Mouse (Mus musculus) heart, adult 2 months (tissue): Measurements from ENCODE around the gene Sp3. TPM values are rescaled to one million over a fixed set of nuclear protein-coding genes. Genes with fewer than 3 reads are reported as not detected.

Experiments used
- DNase-seq, 2 experiments: peaks; one replicate each; pipeline ENCODE4 v3.0.0; 2021
- H3K27ac ChIP-seq: fragments of 200-600 bp; 2 replicates; pipeline ENCODE4 v1.8.1; 2022
- H3K27me3 ChIP-seq: fragments of 200-500 bp; 2 replicates; pipeline ENCODE4 v1.6.1; 2012; ENCODE audit warnings: mild to moderate bottlenecking, low read length, inconsistent platforms, mixed read lengths; ENCODE audit not compliant: control insufficient read depth, insufficient read depth
- H3K36me3 ChIP-seq: fragments of 200-500 bp; 2 replicates; pipeline ENCODE4 v1.6.1; 2012; ENCODE audit warnings: low read length, inconsistent platforms; ENCODE audit not compliant: control insufficient read depth, insufficient read depth
- H3K4me1 ChIP-seq: fragments of 200-500 bp; 2 replicates; pipeline ENCODE4 v1.6.1; 2011; ENCODE audit warnings: low read length; ENCODE audit not compliant: control insufficient read depth, insufficient read depth
- H3K4me3 ChIP-seq: fragments of 200-600 bp; 2 replicates; pipeline ENCODE4 v1.8.1; 2022
- H3K79me2 ChIP-seq: fragments of 200-500 bp; replicated peaks from 2 replicates; pipeline ENCODE4 v1.6.1; 2012; ENCODE audit warnings: mild to moderate bottlenecking, inconsistent platforms, low read length, moderate library complexity, mixed read lengths; ENCODE audit not compliant: control insufficient read depth, insufficient read depth
- H3K9ac ChIP-seq: fragments of 200-500 bp; 2 replicates; pipeline ENCODE4 v1.6.1; 2012; ENCODE audit warnings: low read depth, mild to moderate bottlenecking, control low read depth, inconsistent platforms, low read length, mixed read lengths
- CTCF ChIP-seq: fragments of 200-600 bp; IDR thresholded peaks from 2 replicates; pipeline ENCODE4 v1.8.1; 2022; ENCODE audit warnings: antibody characterized with exemption, mild to moderate bottlenecking, moderate library complexity
- EP300 ChIP-seq: fragments of 200-500 bp; IDR thresholded peaks from 2 replicates; pipeline ENCODE4 v1.6.1; 2011; ENCODE audit warnings: low read depth, low read length, control low read depth; ENCODE audit not compliant: insufficient read depth
- POLR2A ChIP-seq: fragments of 200-500 bp; IDR thresholded peaks from 2 replicates; pipeline ENCODE4 v1.6.1; 2011; ENCODE audit warnings: mild to moderate bottlenecking, low read depth, low read length, control low read depth; ENCODE audit not compliant: insufficient read depth
- WGBS: fragments of 180-500 bp; shearing (Covaris S2); methylation state at CpG from one replicate; pipeline ENCODE4 v1.1.7; 2018; 5-methylcytosine and 5-hydroxymethylcytosine counted together
- intact Hi-C: fragments of 180-260 bp; cut with DNase I; formaldehyde crosslinking; loops from one replicate; pipeline ENCODE4 v1.15.1; 2025
- polyA plus RNA-seq: library from polyadenylated mRNA; depleted of rRNA; stranded (reverse); fragments of >200 nt; gene quantifications from 2 replicates; pipeline ENCODE4 v1.2.3, GENCODE M21; 2012
- total RNA-seq, 2 experiments: library from RNA; stranded (reverse); gene quantifications; 2 replicates each; pipeline ENCODE4 v1.2.3; 2021

Sp3 gene
- total and polyA plus RNA-seq, 3 experiments = 11.1 to 33.6 (median 29.6) TPM

DNA sequence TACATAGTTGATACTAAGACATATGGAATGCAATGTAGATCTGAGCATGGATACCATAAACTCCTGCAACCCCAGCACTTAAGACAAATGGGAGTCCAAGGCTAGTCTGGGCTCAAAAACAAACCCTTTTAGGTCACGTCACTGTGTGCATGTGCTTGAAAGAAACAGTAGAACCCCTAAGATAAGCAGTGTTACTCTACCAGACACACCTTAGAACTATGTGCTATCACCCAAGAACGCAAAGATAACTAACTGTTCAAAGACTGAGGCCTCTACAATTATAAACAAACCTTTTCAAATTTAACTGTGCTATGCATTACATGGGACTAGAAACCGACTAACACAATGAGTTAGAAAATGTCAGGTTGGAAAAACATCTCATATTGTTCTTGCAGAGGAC is 27.3 kb downstream of the Sp3 start:
- Histone ChIP-seq H3K36me3 (peaks cover 12% of the 10 kb centered on the region), H3K27ac (no peak overlapping the region), H3K4me1 (no peaks in the 10 kb centered on the region; the same call in 1 of the 2 replicates), H3K27me3 (no peaks in the 10 kb centered on the region), H3K4me3 (no peak overlapping the region), H3K9ac (no peak overlapping the region), H3K79me2 (peaks cover 12% of the 10 kb centered on the region)
- TF ChIP-seq CTCF = no peak
- TF ChIP-seq EP300 = no peak
- TF ChIP-seq POLR2A = no peak
- DNase-seq = no peak
- 84% methylated on average over 3 of the region's 3 CpGs for WGBS
- intact Hi-C loops = no loop called here

DNA sequence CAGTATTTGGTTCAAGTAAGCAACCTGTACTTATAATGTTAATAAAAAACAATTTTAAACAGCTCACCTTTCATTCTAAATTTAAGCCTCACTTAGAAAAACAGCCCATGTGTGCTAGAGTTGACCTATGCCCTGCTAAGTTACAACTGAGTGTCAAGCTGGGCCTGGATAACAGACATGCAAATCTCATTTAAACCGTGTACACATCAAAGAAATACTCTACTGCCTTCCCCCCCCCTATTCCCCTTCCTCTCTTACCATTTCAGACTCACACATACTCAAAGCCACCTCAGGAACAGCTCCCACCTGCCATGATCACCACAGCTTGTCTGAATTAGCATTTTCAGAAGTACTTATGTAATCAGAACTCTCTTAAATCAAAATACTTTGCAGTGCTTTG is 44.3 kb downstream of the Sp3 start:
- Histone ChIP-seq H3K27me3 (no peaks in the 10 kb centered on the region), H3K4me1 (no peaks in the 10 kb centered on the region), H3K36me3 (peaks cover 4% of the 10 kb centered on the region), H3K4me3 (no peak overlapping the region), H3K27ac (no peak overlapping the region), H3K79me2 (no peaks in the 10 kb centered on the region), H3K9ac (no peak overlapping the region)
- TF ChIP-seq EP300 (no peak), POLR2A (no peak)
- no peak for DNase-seq
- intact Hi-C loops = no loop called here
- WGBS = 25% methylated on average over 1 of the region's 1 CpGs

DNA sequence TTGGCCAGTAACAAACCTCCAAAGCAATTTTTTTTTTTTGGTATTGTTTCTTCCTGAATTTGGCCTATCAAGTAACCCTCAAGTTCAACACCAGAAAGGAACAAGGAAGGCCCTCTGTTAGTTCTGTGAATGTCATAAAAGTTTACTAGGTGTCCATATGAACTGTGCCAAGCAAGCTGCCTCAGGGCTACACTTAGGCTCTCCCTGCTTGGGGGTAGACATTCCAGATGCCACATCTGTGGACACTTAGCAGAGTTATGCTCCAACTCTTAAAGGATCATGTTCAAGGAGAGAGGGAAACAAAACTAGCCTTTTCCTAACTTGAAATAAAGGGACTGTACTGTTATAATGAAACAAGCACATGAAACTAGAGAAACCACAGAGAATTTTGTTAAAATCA is 48.1 kb downstream of the Sp3 start:
- H3K27me3 ChIP-seq = no peaks in the 10 kb centered on the region
- no peaks in the 10 kb centered on the region; the same call in 1 of the 2 replicates for H3K36me3 ChIP-seq
- no peak overlapping the region for H3K4me3 ChIP-seq
- H3K9ac ChIP-seq = no peak overlapping the region
- H3K4me1 ChIP-seq = no peaks in the 10 kb centered on the region
- intact Hi-C loops = no loop called here
- no peak for TF ChIP-seq POLR2A
- TF ChIP-seq CTCF = no peak
- no peak for TF ChIP-seq EP300
- no peak for DNase-seq
- no peak overlapping the region for H3K27ac ChIP-seq
- H3K79me2 ChIP-seq = no peaks in the 10 kb centered on the region

DNA sequence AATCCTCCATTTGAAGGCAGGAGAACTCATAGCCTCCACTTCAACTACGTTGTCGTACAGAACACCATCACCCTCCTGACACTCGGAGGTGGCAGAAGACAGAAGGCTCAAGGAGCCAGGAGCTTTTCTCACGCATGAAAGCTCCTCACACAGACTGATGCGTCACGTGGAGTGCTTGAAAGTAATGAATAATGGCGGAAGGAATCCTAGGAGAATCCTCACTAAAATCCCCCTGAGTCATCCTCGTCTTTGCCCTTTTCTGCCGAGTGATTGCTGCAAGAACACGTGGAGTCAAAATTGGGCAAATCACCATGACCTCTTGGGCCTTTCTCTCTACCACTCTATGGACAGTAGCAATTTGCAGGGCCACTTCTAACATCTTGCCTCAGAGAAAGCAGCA is 55.3 kb downstream of the Sp3 start:
- intact Hi-C loops = no loop called here
- 90% methylated on average over 10 of the region's 10 CpGs for WGBS
- no peak for DNase-seq

DNA sequence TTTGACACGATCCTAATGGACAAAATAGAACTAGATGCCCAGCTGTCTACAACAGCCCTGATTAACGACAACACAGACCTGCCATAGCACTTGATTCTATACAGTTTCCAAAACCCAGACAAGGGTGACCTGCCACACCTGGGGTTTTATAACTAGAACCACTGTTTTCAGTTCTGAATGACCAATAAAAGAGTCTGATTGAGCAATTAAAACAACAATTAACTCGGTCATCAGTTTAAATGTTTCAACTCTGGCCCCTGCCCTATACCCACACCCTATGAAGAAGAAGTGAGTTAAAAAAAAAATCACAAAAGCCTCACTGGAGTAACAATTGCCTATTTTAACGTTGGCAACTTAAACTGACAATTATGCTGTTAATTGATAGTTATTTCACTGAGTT is 64.1 kb downstream of the Sp3 start:
- H3K4me1 ChIP-seq = no peaks in the 10 kb centered on the region
- DNase-seq = no peak
- intact Hi-C loops = loop anchor here (10.0 kb wide), 1 partner anchor 191 kb away; no protein-coding TSS in a partner anchor
- 79% methylated on average over 4 of the region's 4 CpGs for WGBS
- no peak overlapping the region for H3K9ac ChIP-seq
- H3K79me2 ChIP-seq = no peaks in the 10 kb centered on the region
- no peaks in the 10 kb centered on the region for H3K27me3 ChIP-seq
- TF ChIP-seq EP300 (no peak), CTCF (no peak)
- H3K36me3 ChIP-seq = no peaks in the 10 kb centered on the region
- no peak overlapping the region for H3K27ac ChIP-seq
- H3K4me3 ChIP-seq = no peak overlapping the region

More for the DNA sequence above, 55.3 kb downstream of the Sp3 start:
- H3K79me2 ChIP-seq = no peaks in the 10 kb centered on the region
- no peaks in the 10 kb centered on the region for H3K36me3 ChIP-seq
- no peaks in the 10 kb centered on the region for H3K27me3 ChIP-seq
- no peak overlapping the region for H3K4me3 ChIP-seq
- H3K4me1 ChIP-seq = no peaks in the 10 kb centered on the region
- H3K9ac ChIP-seq = no peak overlapping the region
- TF ChIP-seq EP300 = no peak
- no peak for TF ChIP-seq CTCF
- no peak for TF ChIP-seq POLR2A
- no peak overlapping the region for H3K27ac ChIP-seq

DNA sequence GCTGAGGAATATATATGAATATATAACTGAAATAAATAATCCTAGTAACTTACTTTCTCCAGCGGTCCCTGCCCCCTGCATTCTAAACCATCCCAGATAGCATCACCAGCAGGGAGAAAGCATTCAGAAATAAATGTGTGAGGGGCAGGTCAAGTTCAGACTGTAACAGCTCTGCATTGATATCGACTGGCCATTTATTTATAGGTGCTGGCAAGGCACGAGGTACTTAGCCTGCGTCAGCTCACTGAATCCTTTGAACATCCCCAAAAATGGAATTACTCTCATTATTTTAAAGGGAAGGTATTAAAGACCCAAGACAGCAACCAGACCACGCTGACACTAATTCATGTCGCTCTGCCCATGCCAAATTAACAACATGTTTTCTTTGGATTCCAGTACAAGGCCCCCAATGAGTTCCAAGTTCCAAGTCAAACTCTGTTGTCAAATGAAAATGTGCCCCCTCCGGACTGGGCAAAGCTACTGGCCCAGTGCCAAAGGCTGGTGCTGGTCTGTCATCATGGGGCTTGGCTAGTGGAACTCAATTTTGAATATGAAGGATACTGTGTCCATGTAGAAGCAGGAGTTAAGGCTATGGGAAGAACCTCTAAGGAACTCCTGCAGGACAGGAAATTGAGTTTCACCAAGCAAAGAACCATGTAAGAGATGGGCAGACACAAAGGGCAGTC is 64.9 kb downstream of the Sp3 start:
- no peak overlapping the region for H3K27ac ChIP-seq
- no peaks in the 10 kb centered on the region for H3K36me3 ChIP-seq
- 69% methylated on average over 7 of the region's 7 CpGs for WGBS
- no peak overlapping the region for H3K4me3 ChIP-seq
- H3K79me2 ChIP-seq = no peaks in the 10 kb centered on the region
- intact Hi-C loops = loop anchor here (10.0 kb wide), 1 partner anchor 191 kb away; no protein-coding TSS in a partner anchor
- H3K4me1 ChIP-seq = no peaks in the 10 kb centered on the region
- no peak overlapping the region for H3K9ac ChIP-seq
- no peak for DNase-seq
- TF ChIP-seq POLR2A (no peak), EP300 (no peak), CTCF (no peak)
- H3K27me3 ChIP-seq = no peaks in the 10 kb centered on the region
